Mouse (Mus musculus): ENCODE measurements around the gene Polr2e. TPM values are rescaled to one million over a fixed set of nuclear protein-coding genes. Genes with fewer than 3 reads are reported as not detected.
A peak's percentile ranks its signal among the peaks of the same experiment; 100 is the strongest.

Polr2e gene
- polyA plus RNA-seq, 1 experiment from 2014 or later, result 220 TPM

- ATAC-seq (ENCODE audit: insufficient number of reproducible peaks, insufficient read depth, low FRiP score, low read depth), result no peak
- 86% methylated on average over 5 of the region's 5 CpGs for WGBS
- Histone ChIP-seq H3K4me3 (ENCODE audit: low read depth, low read length) (no peak overlapping the region), H3K27me3 (ENCODE audit: control insufficient read depth, insufficient read depth, low read length) (no peaks in the 10 kb centered on the region), H3K9ac (replicated peaks; ENCODE audit: low read depth, low read length) (no peak overlapping the region), H3K36me3 (ENCODE audit: control insufficient read depth, insufficient read depth, low read length) (peaks cover 38% of the 10 kb centered on the region), H3K4me2 (replicated peaks; ENCODE audit: low read depth, low read length) (no peak overlapping the region), H3K4me1 (ENCODE audit: control insufficient read depth, insufficient read depth, low read length) (peaks cover 26% of the 10 kb centered on the region), H3K27ac (ENCODE audit: low read length) (no peak overlapping the region), H3K9me3 (ENCODE audit: control insufficient read depth, low read depth, low read length) (no peaks in the 10 kb centered on the region)
Observed at GRCm38 (mm10) chr10:80035686-80036085, 3.9 kb downstream of the Polr2e start.

- Histone ChIP-seq H3K36me3 (ENCODE audit: control insufficient read depth, insufficient read depth, low read length) (peaks cover 38% of the 10 kb centered on the region), H3K27ac (ENCODE audit: low read length) (no peak overlapping the region), H3K4me3 (ENCODE audit: low read depth, low read length) (no peak overlapping the region), H3K27me3 (ENCODE audit: control insufficient read depth, insufficient read depth, low read length) (no peaks in the 10 kb centered on the region), H3K9ac (replicated peaks; ENCODE audit: low read depth, low read length) (no peak overlapping the region), H3K9me3 (ENCODE audit: control insufficient read depth, low read depth, low read length) (no peaks in the 10 kb centered on the region), H3K4me2 (replicated peaks; ENCODE audit: low read depth, low read length) (no peak overlapping the region), H3K4me1 (ENCODE audit: control insufficient read depth, insufficient read depth, low read length) (peaks cover 26% of the 10 kb centered on the region)
- 87% methylated on average over 8 of the region's 8 CpGs for WGBS
- no peak for ATAC-seq (ENCODE audit: insufficient number of reproducible peaks, insufficient read depth, low FRiP score, low read depth)
Observed at GRCm38 (mm10) chr10:80035148-80035547, 4.4 kb downstream of the Polr2e start.

GRCm38 (mm10) chr10:80033511-80034391 lies 5.8 kb downstream of the Polr2e start:
- Histone ChIP-seq H3K27ac (ENCODE audit: low read length) (peak overlapping the region; percentile 59), H3K9ac (replicated peaks; ENCODE audit: low read depth, low read length) (no peak overlapping the region), H3K36me3 (ENCODE audit: control insufficient read depth, insufficient read depth, low read length) (peaks cover 38% of the 10 kb centered on the region)

DNA sequence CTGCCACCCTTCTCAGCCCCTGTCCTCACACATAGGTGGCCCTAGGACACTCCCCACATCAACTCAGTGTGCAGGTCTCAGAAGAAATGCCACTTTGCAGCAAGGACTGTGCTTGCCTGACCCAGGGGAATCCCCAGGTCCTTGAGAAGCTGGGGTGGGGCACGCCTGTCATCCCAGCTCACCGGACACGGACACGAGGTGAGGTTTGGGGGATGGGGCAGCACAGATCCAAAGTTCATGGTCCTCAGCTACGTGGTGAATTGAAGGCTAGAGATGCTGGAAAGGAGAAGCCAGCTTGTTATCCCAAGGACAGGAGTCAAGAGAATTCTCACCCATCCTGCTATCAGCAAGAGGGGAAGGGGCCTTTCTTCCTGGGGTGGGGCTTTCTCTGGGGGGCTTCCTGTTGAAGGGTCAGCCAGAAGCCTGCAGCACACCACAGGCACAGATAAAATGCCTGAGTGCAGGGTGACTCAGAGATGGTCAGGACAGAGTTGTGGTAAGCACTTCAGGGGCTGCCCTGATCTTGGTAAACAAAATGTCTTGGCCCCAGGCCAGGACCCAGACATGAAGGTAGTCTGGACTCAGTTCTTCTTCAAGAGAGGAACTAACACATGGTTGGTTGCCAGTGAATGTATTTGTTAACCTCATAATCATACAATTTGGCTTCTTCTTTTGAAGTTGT lies 6.7 kb downstream of the Polr2e start:
- Histone ChIP-seq H3K27ac (ENCODE audit: low read length) (peak overlapping the region; percentile 59; the same call in 1 of the 2 replicates), H3K4me3 (ENCODE audit: low read depth, low read length) (no peak overlapping the region), H3K36me3 (ENCODE audit: control insufficient read depth, insufficient read depth, low read length) (peaks cover 34% of the 10 kb centered on the region), H3K9ac (replicated peaks; ENCODE audit: low read depth, low read length) (no peak overlapping the region), H3K4me2 (replicated peaks; ENCODE audit: low read depth, low read length) (no peak overlapping the region), H3K27me3 (ENCODE audit: control insufficient read depth, insufficient read depth, low read length) (no peaks in the 10 kb centered on the region), H3K4me1 (ENCODE audit: control insufficient read depth, insufficient read depth, low read length) (peaks cover 18% of the 10 kb centered on the region), H3K9me3 (ENCODE audit: control insufficient read depth, low read depth, low read length) (no peaks in the 10 kb centered on the region)
- 42% methylated on average over 5 of the region's 5 CpGs for WGBS
- no peak for ATAC-seq (ENCODE audit: insufficient number of reproducible peaks, insufficient read depth, low FRiP score, low read depth)

More at GRCm38 (mm10) chr10:80033511-80034391, 5.8 kb downstream of the Polr2e start:
- whole genome bisulfite sequencing, result 26% methylated on average over 9 of the region's 9 CpGs
- peak; percentile 19; the same call in 1 of the 2 replicates for ATAC-seq (ENCODE audit: insufficient number of reproducible peaks, insufficient read depth, low FRiP score, low read depth)
- no peaks in the 10 kb centered on the region for H3K9me3 ChIP-seq (ENCODE audit: control insufficient read depth, low read depth, low read length)
- no peak overlapping the region for H3K4me2 ChIP-seq (replicated peaks; ENCODE audit: low read depth, low read length)
- H3K4me3 ChIP-seq (ENCODE audit: low read depth, low read length), result no peak overlapping the region
- H3K4me1 ChIP-seq (ENCODE audit: control insufficient read depth, insufficient read depth, low read length), result peaks cover 26% of the 10 kb centered on the region
- no peaks in the 10 kb centered on the region for H3K27me3 ChIP-seq (ENCODE audit: control insufficient read depth, insufficient read depth, low read length)

DNA sequence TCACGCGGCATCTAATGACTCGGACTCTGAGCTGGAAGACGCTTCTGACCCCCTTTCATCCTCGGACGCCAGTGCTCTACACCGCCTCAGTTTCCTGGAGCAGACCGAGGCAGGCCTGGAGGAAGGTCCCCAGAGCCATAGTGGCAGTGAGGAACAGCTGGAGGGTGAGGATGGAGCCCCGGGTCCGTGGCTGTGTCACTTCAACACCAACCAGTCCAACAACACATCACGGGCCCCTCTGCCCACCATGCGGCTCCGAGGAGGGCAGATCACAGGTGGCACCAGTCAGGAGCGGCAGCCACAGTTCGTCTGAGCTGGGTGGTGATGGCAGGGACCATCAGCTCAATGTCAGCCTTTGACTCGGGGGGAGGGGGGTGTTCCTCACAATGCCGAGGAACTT lies 8.9 kb downstream of the Polr2e start:
- H3K9me3 ChIP-seq (ENCODE audit: control insufficient read depth, low read depth, low read length), result no peaks in the 10 kb centered on the region
- peaks cover 13% of the 10 kb centered on the region; the same call in 1 of the 2 replicates for H3K36me3 ChIP-seq (ENCODE audit: control insufficient read depth, insufficient read depth, low read length)
- H3K9ac ChIP-seq (replicated peaks; ENCODE audit: low read depth, low read length), result no peak overlapping the region
- H3K27ac ChIP-seq (ENCODE audit: low read length), result no peak overlapping the region
- no peak for ATAC-seq (ENCODE audit: insufficient number of reproducible peaks, insufficient read depth, low FRiP score, low read depth)
- H3K4me2 ChIP-seq (replicated peaks; ENCODE audit: low read depth, low read length), result no peak overlapping the region
- WGBS, result 84% methylated on average over 17 of the region's 17 CpGs
- H3K4me3 ChIP-seq (ENCODE audit: low read depth, low read length), result no peak overlapping the region
- H3K27me3 ChIP-seq (ENCODE audit: control insufficient read depth, insufficient read depth, low read length), result no peaks in the 10 kb centered on the region
- peaks cover 18% of the 10 kb centered on the region for H3K4me1 ChIP-seq (ENCODE audit: control insufficient read depth, insufficient read depth, low read length)

- no peak overlapping the region for H3K27ac ChIP-seq (ENCODE audit: low read length)
- H3K9me3 ChIP-seq (ENCODE audit: control insufficient read depth, low read depth, low read length), result no peaks in the 10 kb centered on the region
- ATAC-seq (ENCODE audit: insufficient number of reproducible peaks, insufficient read depth, low FRiP score, low read depth), result no peak
- H3K36me3 ChIP-seq (ENCODE audit: control insufficient read depth, insufficient read depth, low read length), result peaks cover 7% of the 10 kb centered on the region; the same call in 1 of the 2 replicates
- no peak overlapping the region for H3K9ac ChIP-seq (replicated peaks; ENCODE audit: low read depth, low read length)
- H3K4me3 ChIP-seq (ENCODE audit: low read depth, low read length), result no peak overlapping the region
- no peak overlapping the region for H3K4me2 ChIP-seq (replicated peaks; ENCODE audit: low read depth, low read length)
- peaks cover 20% of the 10 kb centered on the region for H3K4me1 ChIP-seq (ENCODE audit: control insufficient read depth, insufficient read depth, low read length)
- 83% methylated on average over 9 of the region's 9 CpGs for WGBS
- no peaks in the 10 kb centered on the region for H3K27me3 ChIP-seq (ENCODE audit: control insufficient read depth, insufficient read depth, low read length)
Observed at GRCm38 (mm10) chr10:80030191-80030590, 9.4 kb downstream of the Polr2e start.

GRCm38 (mm10) chr10:80028521-80028846 lies 11.1 kb downstream of the Polr2e start:
- Histone ChIP-seq H3K27ac (ENCODE audit: low read length) (no peak overlapping the region), H3K4me2 (replicated peaks; ENCODE audit: low read depth, low read length) (no peak overlapping the region), H3K27me3 (ENCODE audit: control insufficient read depth, insufficient read depth, low read length) (no peaks in the 10 kb centered on the region), H3K9me3 (ENCODE audit: control insufficient read depth, low read depth, low read length) (no peaks in the 10 kb centered on the region), H3K4me3 (ENCODE audit: low read depth, low read length) (no peak overlapping the region), H3K36me3 (ENCODE audit: control insufficient read depth, insufficient read depth, low read length) (no peaks in the 10 kb centered on the region), H3K9ac (replicated peaks; ENCODE audit: low read depth, low read length) (no peak overlapping the region), H3K4me1 (ENCODE audit: control insufficient read depth, insufficient read depth, low read length) (peaks cover 14% of the 10 kb centered on the region)
- WGBS, result 90% methylated on average over 13 of the region's 13 CpGs
- no peak for ATAC-seq (ENCODE audit: insufficient number of reproducible peaks, insufficient read depth, low FRiP score, low read depth)

DNA sequence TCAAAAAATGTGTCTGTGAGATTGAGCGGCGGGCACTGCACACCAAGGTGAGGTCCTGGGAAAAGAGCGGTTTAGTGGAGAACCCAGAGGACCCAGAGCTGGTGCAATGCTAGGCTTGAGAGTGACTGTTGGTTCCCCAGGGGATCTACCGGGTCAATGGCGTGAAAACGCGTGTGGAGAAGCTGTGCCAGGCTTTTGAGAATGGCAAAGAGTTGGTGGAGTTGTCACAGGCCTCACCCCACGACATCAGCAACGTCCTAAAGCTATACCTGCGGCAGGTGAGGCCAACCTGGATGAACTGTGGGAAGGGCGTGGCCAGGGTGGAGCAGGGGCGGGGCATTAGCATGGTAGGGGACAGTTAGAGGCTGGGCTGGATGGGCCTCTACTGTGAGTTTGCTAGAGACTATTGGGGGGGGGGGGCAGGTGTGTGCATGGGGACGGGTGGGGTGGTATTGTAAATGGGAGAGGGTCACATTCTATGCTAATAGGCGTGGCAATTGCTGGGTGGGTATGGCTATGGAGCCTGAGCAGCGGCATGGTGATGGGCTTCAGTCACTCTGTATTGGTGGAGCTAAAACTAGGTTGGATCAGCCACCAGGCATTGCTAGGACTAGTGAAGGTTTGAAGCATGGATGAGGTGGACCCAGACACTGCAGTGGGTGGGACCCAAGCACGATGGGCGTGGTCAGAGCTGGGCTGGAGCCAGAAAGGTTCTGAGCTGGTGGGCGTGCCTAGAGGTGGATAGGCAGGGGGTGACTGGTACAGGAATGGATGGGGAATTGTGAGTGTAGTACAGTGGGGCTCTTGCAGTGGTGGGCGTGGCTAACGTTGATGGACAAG lies 11.7 kb downstream of the Polr2e start:
- H3K27me3 ChIP-seq (ENCODE audit: control insufficient read depth, insufficient read depth, low read length), result no peaks in the 10 kb centered on the region
- H3K9ac ChIP-seq (replicated peaks; ENCODE audit: low read depth, low read length), result no peak overlapping the region
- no peaks in the 10 kb centered on the region for H3K36me3 ChIP-seq (ENCODE audit: control insufficient read depth, insufficient read depth, low read length)
- 71% methylated on average over 20 of the region's 20 CpGs for WGBS
- no peak overlapping the region for H3K4me3 ChIP-seq (ENCODE audit: low read depth, low read length)
- H3K9me3 ChIP-seq (ENCODE audit: control insufficient read depth, low read depth, low read length), result no peaks in the 10 kb centered on the region
- H3K4me1 ChIP-seq (ENCODE audit: control insufficient read depth, insufficient read depth, low read length), result peaks cover 8% of the 10 kb centered on the region
- peak; percentile 15; the same call in 1 of the 2 replicates for ATAC-seq (ENCODE audit: insufficient number of reproducible peaks, insufficient read depth, low FRiP score, low read depth)
- H3K4me2 ChIP-seq (replicated peaks; ENCODE audit: low read depth, low read length), result no peak overlapping the region
- H3K27ac ChIP-seq (ENCODE audit: low read length), result no peak overlapping the region

Measured in stomach, embryonic 14.5 days (tissue).